Mouse (Mus musculus): ENCODE measurements around the gene Gm20518.

DNA sequence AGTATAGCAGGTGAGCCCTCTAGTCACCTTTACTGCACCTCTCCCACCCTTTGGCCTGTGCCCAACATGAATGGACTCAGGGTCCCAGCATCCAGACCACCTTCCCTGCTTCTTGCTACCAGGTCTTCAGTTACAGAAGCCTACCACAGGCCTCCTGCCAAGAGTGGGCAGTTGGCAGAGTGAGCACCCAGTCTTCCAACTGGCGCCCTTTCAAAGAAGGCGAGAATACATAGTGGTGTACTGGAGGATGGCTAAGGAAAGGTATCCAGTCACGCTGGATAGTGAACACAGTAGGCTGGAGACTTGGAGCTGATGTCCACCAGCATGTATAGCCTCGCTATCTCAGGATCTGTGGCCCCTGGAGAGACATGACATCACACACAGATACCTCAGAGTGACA lies 97.4 kb downstream of the Gm20518 start:
- TF ChIP-seq GATA1 (IDR thresholded peaks at IDR 0.05; ENCODE audit: low read length), result no peak
- no peak for TF ChIP-seq TAL1 (IDR thresholded peaks at IDR 0.05; ENCODE audit: low read length)

Measured in erythroblast, embryonic 14.5 days (primary cell).